Mouse (Mus musculus) cerebellum, adult 11-12 months (tissue): ENCODE results near the gene Tmem145.

Source experiments
- DNase-seq: peaks from one replicate; pipeline ENCODE4 v3.0.0; 2022

Gene Tmem145

DNA sequence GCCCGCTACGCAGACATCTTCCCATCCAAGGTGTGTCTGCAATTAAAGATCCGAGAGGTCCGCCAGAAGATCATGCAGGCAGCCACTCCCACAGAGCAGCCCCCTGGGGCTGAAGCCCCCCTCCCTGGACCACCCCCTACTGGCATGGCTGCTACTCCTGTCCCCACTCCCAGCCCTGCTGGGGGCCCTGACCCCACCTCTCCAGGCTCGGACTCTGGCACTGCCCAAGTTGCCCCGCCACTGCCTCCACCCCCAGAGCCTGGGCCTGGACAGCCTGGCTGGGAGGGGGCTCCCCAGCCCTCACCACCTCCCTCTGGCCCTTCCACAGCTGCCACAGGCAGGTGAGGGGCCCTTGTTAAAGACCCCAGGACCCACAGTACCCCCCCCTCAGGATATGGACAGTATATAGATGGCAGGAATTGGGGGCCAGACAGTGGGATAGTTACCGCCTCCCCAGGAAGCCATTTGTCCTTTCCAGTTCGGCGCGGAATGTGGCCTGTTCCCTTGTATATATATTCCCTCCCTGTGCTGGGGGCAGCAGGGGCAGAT lies 12.6 kb upstream of the Tmem145 start:
- peak; percentile 48 for DNase-seq

DNA sequence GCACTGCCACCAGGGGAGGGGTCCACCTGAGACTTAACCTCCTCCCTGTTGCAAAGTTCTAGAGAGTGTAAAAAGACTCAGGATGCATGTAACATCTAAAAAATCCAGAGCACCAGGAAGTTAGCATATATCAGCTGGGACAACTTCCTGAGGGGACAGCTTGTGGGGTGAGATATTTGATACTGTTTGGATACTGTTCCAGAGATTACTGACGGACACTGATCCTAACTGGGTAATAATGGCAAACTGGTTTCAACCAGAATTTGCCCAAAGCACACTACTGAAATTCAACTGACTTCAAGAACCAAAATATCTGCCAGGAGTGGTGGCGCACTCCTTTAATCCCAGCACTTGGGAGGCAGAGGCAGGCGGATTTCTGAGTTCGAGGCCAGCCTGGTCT lies 11.4 kb upstream of the Tmem145 start:
- DNase-seq, result peak; percentile 12

DNA sequence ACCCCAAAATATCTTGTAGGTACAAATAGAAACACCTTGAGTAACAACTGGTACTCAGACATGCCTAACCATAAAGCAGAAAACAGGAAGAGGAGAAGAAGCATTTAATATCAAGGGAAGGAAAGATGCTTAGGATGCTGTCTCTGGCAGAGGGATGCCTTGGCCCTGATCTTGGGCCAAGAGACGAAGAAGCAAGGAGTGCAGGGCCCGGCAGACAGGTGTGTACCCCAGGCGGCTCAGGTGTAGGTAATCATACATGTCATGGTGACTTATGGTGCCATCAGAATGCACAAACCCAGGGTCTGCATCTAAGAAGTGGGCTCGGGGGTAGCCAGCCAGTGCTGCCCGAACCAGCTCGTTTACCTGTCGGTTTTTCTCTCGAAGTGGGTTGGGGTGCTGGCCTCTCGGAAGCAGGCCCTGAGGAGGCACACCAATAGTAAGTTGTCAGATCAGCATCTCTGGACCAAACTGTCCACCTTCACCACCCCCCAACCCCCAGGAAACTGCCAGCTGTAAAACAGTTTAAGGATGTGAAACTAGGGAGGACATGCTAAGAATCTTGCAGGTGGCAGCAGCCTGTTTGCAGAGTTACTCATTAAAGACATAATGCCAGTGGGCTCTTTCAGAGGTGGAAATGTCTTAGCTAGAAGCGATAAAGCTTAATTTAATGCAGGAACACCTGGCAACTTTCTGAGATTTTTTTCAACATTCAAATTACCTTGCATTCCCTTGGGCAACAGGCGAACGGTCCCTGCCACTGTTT lies 10.8 kb upstream of the Tmem145 start:
- peak; percentile 28 for DNase-seq

DNA sequence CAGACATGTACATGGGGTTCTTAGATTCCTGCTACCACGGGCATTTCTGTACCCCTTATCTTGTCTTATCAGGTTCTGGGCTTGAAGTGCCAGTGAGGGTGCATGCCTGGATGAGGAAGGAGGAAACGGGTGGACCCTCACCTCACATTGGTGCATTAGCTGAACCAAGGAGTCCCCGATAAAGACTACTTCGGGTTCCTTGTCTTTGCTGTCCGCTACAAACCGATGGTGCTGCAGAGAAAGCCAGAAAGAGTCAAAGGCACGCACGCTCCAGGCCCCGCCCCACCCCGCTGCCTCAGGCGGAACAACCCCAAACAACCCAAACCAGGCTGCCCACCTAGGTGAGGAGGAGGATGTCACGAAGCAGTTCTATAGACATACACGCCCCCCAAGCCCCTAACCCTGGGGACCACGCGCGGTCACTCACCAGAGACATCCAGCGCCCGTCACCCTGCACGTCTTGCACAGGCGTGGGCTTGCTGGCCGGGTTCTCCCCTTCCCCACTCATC lies 8.9 kb upstream of the Tmem145 start:
- no peak for DNase-seq

DNA sequence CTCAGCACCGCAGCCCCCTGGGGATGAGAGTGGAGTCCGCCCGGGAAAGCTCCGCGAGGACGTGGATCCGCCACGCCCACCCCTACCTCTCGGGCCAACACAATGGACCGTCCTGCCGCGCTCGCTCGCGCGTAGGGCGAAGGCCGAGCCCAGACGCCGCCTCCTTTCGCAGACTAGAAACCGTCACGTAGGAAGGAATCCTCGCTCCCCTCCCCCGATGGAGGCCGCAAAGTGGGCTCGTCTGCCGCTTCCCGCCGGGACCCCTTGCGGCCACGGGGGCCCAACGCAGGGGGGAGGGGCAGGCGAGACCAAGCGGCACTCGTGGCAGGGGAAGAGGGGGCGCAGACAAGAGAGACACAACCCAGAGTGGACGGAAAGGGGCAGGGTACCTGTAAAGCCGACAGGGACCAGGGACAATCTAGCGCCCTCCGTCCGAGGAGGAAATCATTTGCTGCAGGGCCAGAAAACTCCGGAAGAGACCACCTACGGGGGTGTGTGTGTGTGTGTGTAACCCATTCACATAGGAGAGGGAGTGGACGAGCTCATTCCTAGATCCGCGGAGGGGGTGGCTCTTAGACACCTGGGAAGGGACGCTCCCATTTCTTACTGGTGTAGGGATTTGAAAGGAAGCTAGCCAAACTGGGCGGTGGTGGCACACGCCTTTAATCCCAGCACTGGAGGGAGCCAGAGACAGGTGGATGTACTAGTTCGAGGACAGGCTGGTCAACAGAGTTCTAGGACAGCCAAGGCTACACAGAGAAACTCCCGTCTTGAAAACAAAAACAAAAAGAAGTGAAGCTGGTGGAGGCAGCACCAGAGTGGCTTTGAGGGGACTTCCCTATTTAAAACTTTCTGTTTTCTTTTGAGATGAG lies 8.2 kb upstream of the Tmem145 start, which contains the start of gene Pafah1b3:
TSS of gene Pafah1b3 (minus strand) at position 533 of the 872 bp plus-strand sequence.
- peak; percentile 94 for DNase-seq

GRCm38 (mm10) chr7:25301063-25301462 lies 4.8 kb upstream of the Tmem145 start, which contains the start of gene Prr19:
Gene Prr19, plus strand, starts transcription at chr7:25301411.
- DNase-seq, result peak; percentile 57

DNA sequence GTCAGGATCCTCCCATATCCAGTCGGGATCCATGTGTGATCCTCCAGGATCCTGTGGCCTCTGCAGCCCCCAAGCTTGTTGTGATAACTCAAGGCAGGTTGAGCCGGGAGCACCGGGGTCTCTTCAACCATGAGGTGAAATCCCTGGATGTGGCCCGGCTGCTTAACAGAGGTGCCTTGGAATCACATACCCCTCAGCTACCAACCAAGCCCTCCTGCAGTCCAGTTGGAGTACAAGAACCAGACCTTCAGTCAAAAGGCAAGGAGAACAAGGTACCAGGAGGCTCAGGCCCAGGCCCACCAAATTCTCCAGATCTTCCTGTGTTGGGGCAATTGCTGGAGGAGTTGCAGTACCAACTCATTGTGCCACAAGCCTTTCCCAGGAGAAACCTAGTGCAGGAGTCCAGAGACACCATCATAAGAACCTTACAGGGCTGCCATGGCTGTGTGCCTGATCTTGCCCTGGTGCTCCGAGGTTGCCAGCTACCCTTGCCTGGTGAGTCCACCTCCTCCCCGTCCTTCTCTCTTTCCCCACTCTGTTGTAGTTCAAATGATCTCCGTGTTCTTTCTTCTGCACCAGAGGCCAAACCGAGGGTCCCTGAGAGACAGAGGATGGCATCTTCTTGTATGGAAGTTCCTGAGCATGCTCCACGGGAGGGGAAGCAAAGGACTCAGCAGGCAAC lies 2.8 kb upstream of the Tmem145 start:
- DNase-seq, result peak; percentile 46

GRCm38 (mm10) chr7:25303685-25304006 lies 2.3 kb upstream of the Tmem145 start:
- no peak for DNase-seq

GRCm38 (mm10) chr7:25305481-25305880 lies 425 bp upstream of the Tmem145 start:
- DNase-seq, result peak; percentile 51

GRCm38 (mm10) chr7:25306614-25306996 lies 699 bp downstream of the Tmem145 start:
- no peak for DNase-seq

GRCm38 (mm10) chr7:25308702-25309318 lies 2.9 kb downstream of the Tmem145 start:
- peak; percentile 38 for DNase-seq

- peak; percentile 31 for DNase-seq
Observed at GRCm38 (mm10) chr7:25309425-25309824, 3.5 kb downstream of the Tmem145 start.

- DNase-seq, result no peak
Observed at GRCm38 (mm10) chr7:25311193-25311592, 5.3 kb downstream of the Tmem145 start.

DNA sequence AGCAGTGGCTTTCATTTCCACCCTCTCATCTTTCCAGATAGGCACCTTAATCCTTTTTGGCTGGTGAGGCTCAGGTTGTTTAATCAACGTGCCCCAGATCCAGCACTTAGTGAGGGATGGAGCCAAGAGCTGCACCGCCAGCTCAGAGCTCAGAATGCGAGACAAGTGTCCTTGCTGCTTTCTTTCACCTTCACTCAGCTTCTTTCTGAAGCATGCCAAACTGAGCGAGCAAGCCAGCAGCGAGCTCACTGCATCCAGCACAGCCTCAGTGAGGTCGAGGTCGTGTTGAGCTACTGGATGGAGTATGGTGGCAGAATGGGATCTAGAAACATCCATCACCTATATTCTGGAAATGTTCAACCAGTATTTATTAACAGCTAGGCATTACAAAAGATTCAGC lies 7.4 kb downstream of the Tmem145 start:
- no peak for DNase-seq

- peak; percentile 70 for DNase-seq
Observed at GRCm38 (mm10) chr7:25314606-25315305, 8.8 kb downstream of the Tmem145 start.

GRCm38 (mm10) chr7:25315306-25316041 lies 9.6 kb downstream of the Tmem145 start:
- DNase-seq, result peak; percentile 78

- DNase-seq, result peak; percentile 98
Observed at GRCm38 (mm10) chr7:25316532-25317445, 10.9 kb downstream of the Tmem145 start, which contains the start of gene Megf8. Gene Megf8, plus strand, starts transcription at chr7:25317164.

- DNase-seq, result peak; percentile 74
Observed at GRCm38 (mm10) chr7:25317446-25317999, 11.6 kb downstream of the Tmem145 start.

DNA sequence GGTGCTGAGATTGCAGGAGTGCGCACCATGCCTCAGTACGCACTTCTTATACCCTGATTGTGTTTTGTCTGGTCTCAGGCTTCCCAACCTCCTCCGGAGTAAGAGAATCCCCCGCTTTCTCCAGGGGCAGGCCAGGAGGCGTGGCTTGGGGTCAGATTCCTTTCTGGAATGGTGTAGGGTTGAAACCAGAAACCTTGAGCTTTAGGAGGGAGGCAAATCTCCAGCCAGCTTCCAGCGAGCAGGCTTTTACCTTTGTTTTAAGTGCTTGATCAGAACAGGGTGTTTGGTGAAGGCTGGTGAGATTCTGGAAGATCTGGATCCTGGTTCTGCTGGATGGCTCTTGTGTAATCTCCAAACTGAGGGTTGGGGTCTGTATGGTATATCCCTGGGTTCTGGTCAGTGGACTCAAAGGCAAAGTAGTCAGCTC lies 16.2 kb downstream of the Tmem145 start:
- no peak for DNase-seq
